Mouse (Mus musculus) lung, adult 2 months (tissue): ENCODE measurements at regions not wholly inside any gene's neighbourhood (a gene's known extent, or its start where the extent isn't known, plus 50 kb on each side); places are given as distances from the start of the nearest gene placed in this dataset.

Experiments
- DNase-seq: peaks from one replicate; pipeline ENCODE4 v3.0.0; 2022
- H3K4me1 ChIP-seq: fragments of 200-500 bp; 2 replicates; pipeline ENCODE4 v1.6.1; 2011; ENCODE audit warnings: low read length; ENCODE audit not compliant: control insufficient read depth, insufficient read depth
- H3K4me3 ChIP-seq: fragments of 200-500 bp; replicated peaks from 2 replicates; pipeline ENCODE3; 2011; ENCODE audit warnings: low read depth, mild to moderate bottlenecking, control low read depth, low read length; ENCODE audit errors: extremely low read depth
- CTCF ChIP-seq: fragments of 200-500 bp; IDR thresholded peaks from 2 replicates; pipeline ENCODE4 v1.5.1; 2011; ENCODE audit warnings: mild to moderate bottlenecking, low read length, control low read depth; ENCODE audit not compliant: insufficient read depth
- POLR2A ChIP-seq: fragments of 200-500 bp; IDR thresholded peaks from 2 replicates; pipeline ENCODE4 v1.6.1; 2011; ENCODE audit warnings: low read depth, mild to moderate bottlenecking, control low read depth, low read length, borderline replicate concordance; ENCODE audit errors: extremely low read depth
- WGBS: fragments of 180-500 bp; shearing (Covaris S2); methylation state at CpG from one replicate; pipeline ENCODE4 v1.1.7; 2018; 5-methylcytosine and 5-hydroxymethylcytosine counted together

GRCm38 (mm10) chr15:32093889-32094288 lies 83.2 kb upstream of the Tas2r119 start:
- no peak for TF ChIP-seq CTCF
- no peak for TF ChIP-seq POLR2A
- WGBS, result 48% methylated on average over 11 of the region's 11 CpGs
- no peak overlapping the region for H3K4me3 ChIP-seq
- DNase-seq, result no peak
- peaks cover 2% of the 10 kb centered on the region; the same call in 1 of the 2 replicates for H3K4me1 ChIP-seq

- Histone ChIP-seq H3K4me3 (no peak overlapping the region), H3K4me1 (peaks cover 2% of the 10 kb centered on the region; the same call in 1 of the 2 replicates)
- 61% methylated on average over 1 of the region's 1 CpGs for WGBS
- TF ChIP-seq POLR2A (no peak), CTCF (no peak)
- DNase-seq, result no peak
Measured at GRCm38 (mm10) chr15:32095554-32095953, 81.5 kb upstream of the Tas2r119 start.

GRCm38 (mm10) chr15:32110659-32111058 lies 66.4 kb upstream of the Tas2r119 start:
- Histone ChIP-seq H3K4me3 (no peak overlapping the region), H3K4me1 (no peaks in the 10 kb centered on the region)
- WGBS, result 89% methylated on average over 2 of the region's 2 CpGs
- TF ChIP-seq POLR2A (no peak), CTCF (no peak)
- no peak for DNase-seq
